Mouse (Mus musculus) Patski (cell line): ENCODE results near the gene Grik4. TPM values are rescaled to one million over a fixed set of nuclear protein-coding genes. Genes with fewer than 3 reads are reported as not detected.
A peak's percentile ranks its signal among the peaks of the same experiment; 100 is the strongest.

Source experiments
- ATAC-seq: fragments of 100-300 bp; one replicate; pipeline ENCODE4 v1.8.0; 2021
- CTCF ChIA-PET: fragments of 350-600 bp; sonication (Branson Sonifier 250); formaldehyde crosslinking; loops from one replicate; lab custom pipeline; 2022; ENCODE audit warnings: inconsistent platforms; lab: Charles Lee
- POLR2A ChIA-PET: fragments of 350-600 bp; sonication (Branson Sonifier 250); formaldehyde crosslinking; loops from one replicate; lab custom pipeline; 2022; ENCODE audit warnings: antibody characterized with exemption, inconsistent platforms; lab: Charles Lee
- DNase-seq: peaks from one replicate; pipeline ENCODE4 v3.0.0-alpha.2; 2011; ENCODE audit warnings: low read depth, low spot score
- H3K27me3 ChIP-seq: fragments of 371-371 bp; one replicate; pipeline ENCODE4 v1.5.1; 2021
- CTCF ChIP-seq: fragments of 100-300 bp; IDR thresholded peaks from one replicate; pipeline ENCODE4 v1.5.1; 2021
- in situ Hi-C: fragments of 300-500 bp; cut with MboI; formaldehyde crosslinking; loops from 3 replicates; pipeline ENCODE4 v1.11.1; 2018; ENCODE audit warnings: low pct_unique_long_range_greater_than_20kb, mixed read lengths
- polyA plus RNA-seq: library from polyadenylated mRNA; unstranded; gene quantifications from one replicate; pipeline ENCODE4 v1.2.3, GENCODE M21; 2021

Gene Grik4
- polyA plus RNA-seq, 1 experiment from 2014 or later = 0.09 TPM

DNA sequence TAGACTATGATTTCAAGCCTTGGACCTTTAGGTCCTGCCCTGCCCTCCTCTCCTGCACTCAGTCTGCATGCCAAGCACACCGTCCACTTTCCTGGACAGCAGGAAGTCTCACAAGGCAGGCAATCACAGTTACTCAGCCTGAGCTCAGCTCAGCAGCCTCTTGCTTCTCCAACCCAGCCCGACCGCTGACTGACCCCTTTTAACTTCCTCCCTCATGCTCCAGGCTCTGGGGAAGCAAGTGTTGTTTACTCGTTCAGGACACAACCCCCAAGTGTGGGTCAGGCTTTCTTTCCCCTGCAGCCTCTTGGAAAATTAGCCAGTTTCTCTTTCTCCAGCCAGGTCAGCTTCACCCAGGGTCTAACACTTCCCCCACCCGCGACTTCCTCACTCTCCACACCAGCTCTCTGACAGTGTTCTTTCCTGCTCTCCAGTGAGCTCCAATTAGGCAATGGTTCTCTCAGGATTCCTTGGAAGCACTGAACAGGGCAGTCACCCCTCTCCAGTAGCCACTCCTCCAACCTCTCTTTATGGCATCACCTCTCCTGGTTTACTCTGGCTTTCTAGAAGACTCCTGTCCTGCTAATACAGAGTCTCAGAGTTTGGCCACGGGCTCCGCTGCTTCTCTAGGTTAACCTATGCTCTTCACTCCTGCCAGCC is 35.5 kb downstream of the Grik4 start:
- H3K27me3 ChIP-seq = no peaks in the 10 kb centered on the region
- in situ Hi-C loops = no loop called here
- ChIA-PET POLR2A (no interaction called here), CTCF (interaction anchor here (0.6 kb wide), 1 partner anchor 8 kb away, joined by 4 read pairs; no protein-coding TSS in a partner anchor)
- no peak for DNase-seq
- no peak for TF ChIP-seq CTCF
- ATAC-seq = peak; percentile 44

DNA sequence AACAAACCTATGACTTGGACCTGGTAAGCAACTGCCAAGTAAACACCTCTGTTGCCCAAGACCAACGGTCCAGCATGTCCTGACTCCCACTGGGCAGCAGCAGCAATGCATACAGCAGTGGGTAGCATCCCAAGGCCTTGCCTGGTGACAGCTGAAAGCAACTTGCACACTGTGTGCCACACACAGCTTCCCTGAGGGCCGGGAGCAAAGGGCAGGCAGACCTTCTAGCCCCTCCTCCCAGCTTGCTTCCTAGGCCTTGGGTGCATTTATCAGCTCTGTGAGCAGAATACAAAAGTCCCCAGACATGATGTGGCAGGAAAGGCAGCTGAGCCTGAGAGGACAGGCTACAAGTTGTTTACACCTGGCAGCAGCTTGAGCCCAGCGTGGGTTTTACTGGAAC is 37.3 kb downstream of the Grik4 start:
- in situ Hi-C loops = no loop called here
- ChIA-PET CTCF (no interaction called here), POLR2A (interaction anchor here (0.6 kb wide), 1 partner anchor 50 kb away, joined by 3 read pairs; no protein-coding TSS in a partner anchor)
- H3K27me3 ChIP-seq = no peaks in the 10 kb centered on the region
- TF ChIP-seq CTCF = no peak
- no peak for DNase-seq
- ATAC-seq = no peak

DNA sequence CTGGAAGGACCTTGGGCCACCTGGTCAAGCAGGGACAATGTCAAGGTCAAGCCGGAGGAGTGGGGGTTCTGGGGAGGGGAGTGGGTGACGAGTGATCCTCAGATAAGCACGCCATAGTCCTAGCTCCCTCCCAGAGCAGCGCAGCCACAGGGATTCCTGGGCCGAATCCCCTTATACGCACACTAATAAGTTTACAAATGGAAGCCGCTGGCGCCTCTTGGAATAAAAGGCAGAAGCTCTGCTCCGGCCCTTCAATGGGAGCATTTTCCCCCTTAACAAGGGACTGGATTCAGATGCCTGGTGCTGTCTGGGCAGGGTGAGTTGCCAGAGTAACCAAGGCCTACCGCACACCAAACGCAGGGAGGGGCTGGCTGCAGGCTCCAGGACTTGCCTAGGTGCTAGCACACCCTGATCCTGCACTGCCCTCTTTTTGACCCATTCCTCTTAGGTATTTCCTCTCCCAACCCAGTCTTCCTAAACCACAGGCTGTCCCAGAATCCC is 46.2 kb downstream of the Grik4 start:
- peaks cover 33% of the 10 kb centered on the region for H3K27me3 ChIP-seq
- in situ Hi-C loops = no loop called here
- ChIA-PET CTCF (no interaction called here), POLR2A (no interaction called here)
- ATAC-seq (no peak), DNase-seq (no peak)
- TF ChIP-seq CTCF = no peak

DNA sequence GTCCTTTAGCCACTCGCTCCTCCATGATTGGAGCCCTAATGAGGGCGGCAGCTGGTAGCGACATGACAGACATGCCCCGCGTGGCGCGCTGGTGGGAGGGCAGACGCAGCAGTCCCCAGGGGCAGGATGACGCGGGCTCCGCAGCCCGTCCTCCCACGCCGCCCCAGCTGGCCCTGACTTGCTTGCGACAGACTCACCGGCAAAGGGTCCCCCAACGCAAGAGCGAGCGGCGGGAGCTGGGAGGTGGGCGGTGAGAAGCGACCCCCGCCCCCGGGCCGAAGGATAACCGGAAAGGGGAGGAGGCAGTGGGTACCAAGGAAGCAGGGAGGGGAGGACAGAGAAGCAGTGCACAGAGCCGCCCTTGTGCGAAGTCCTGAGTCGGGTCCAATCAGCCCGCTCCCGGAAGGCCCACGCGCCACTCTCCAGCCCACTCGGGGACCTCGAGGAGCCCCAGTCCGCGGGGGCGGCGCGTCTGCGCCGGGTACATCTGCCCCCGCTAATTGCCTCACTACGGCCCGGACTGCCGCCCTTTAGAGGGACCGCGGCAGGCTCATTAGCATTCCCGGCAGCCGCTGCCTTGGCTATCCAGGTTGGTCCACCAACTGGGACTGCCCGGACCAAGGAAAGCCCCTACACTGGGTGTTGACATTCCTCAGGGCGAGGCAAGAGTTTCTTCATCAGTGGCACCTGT is 46.8 kb downstream of the Grik4 start:
- POLR2A ChIA-PET = no interaction called here
- in situ Hi-C loops = no loop called here
- H3K27me3 ChIP-seq = peaks cover 33% of the 10 kb centered on the region
- CTCF ChIA-PET = no interaction called here
- ATAC-seq (no peak), DNase-seq (no peak)
- no peak for TF ChIP-seq CTCF

DNA sequence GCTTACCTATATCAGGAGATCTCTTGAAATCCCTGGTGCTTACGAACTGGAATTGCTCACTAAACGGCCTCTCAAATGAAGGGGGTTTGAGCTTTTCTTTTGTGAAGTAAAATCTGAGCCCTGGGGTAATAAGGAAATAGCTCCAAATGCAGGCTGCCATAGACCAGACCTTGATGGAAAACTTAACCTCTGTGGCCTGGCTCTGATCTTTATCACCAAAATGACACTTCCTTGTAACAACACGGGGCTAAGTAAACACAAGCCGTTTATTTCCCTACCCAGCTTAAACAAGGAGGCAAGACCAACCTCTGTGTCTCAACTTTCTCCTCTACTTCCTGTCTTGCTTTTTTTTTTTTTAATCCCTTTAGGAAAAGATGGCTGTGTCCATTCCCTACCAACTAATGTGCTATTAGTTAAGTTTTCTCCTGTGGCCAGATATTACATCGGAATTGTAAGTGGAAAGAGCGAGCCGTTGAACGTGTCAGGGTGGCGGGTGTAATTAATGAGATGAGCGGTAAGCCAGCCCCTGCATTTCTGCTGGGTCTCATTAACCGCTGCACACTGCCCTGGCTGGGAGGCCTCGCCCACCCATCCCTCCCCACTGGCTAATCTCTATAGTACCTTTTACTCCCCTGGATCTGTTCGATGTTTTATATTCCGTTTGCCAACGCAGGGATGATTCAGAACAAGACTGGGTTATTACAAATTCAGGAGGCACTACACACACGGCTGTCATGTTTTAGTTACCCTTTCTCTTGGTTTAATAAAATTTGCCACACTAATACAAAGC is 47.7 kb downstream of the Grik4 start:
- DNase-seq = no peak
- ChIA-PET POLR2A (no interaction called here), CTCF (interaction anchor here (0.7 kb wide), 1 partner anchor 22 kb away, joined by 3 read pairs; no protein-coding TSS in a partner anchor)
- no peak for TF ChIP-seq CTCF
- in situ Hi-C loops = no loop called here
- ATAC-seq = no peak
- peaks cover 33% of the 10 kb centered on the region for H3K27me3 ChIP-seq

DNA sequence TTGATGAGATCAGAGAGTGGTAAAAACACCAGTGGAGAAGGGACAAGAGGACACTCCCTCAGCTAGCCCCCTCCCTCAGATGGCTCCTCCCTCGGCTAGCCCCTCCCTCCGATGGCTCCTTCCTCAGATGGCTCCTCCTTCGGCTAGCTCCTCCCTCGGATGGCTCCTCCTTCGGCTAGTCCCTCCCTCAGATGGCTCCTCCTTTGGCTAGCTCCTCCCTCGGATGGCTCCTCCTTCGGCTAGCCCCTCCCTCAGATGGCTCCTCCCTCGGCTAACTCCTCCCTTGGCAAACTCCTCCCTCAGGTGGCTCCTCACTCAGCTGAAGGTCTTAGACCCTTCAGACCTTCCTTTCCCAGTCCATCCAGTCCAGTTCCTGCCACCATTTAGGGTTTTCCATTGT is 51.5 kb downstream of the Grik4 start:
- CTCF ChIA-PET = no interaction called here
- H3K27me3 ChIP-seq = peaks cover 27% of the 10 kb centered on the region
- DNase-seq (no peak), ATAC-seq (no peak)
- in situ Hi-C loops = no loop called here
- POLR2A ChIA-PET = no interaction called here
- no peak for TF ChIP-seq CTCF

DNA sequence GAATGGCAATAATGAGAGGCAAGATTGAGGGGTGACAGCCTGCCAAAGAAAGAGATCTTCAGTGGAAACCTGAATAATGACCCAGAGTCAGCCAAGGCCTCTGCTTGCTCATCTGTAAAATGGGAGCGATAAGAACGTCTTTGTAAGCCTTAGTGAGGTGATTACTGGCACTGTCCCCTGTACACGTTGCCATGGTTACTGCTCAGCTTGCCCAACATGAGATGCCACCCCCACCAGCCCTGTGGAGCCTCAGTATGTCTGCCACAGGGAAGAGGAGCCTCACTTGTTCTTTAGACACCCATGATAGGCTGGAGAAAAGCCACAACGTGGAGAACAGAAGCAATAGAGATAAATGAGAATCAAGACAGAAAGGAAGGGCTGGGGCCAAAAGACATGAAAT is 56.4 kb downstream of the Grik4 start:
- POLR2A ChIA-PET = no interaction called here
- H3K27me3 ChIP-seq = peaks cover 21% of the 10 kb centered on the region
- DNase-seq = no peak
- CTCF ChIA-PET = no interaction called here
- TF ChIP-seq CTCF = no peak
- no peak for ATAC-seq
- in situ Hi-C loops = no loop called here

DNA sequence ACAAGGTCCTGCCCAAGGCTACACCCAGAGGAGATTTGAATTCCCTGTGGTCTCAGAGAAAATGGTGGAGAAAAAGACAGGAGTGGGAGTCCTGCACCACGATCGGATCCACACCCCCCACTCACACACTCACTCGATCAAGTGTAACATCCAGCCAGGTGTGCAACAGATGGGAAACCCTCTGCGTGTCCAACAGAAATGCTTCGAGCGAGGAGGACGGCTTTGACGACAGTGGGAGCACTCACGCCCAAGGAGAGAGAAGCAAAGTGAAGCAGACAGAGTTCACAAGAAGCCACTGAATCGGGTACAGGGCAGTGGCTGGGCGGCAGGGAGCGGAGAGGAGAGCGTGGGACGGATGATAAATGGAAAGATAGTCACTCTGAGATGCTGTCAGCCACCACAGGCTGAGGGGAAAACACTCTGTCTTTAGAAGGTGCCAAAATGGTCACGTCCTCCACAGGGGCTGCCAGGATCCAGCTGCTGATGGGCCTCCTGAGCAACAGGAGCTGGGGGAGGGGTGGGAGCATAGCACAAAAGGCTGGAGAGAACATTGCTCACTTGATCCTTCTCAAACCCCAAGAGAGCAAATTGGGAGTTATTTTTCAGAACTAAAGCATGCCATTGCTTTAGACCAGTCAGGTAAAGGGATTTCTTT is 58.1 kb downstream of the Grik4 start:
- POLR2A ChIA-PET = no interaction called here
- H3K27me3 ChIP-seq = peaks cover 21% of the 10 kb centered on the region
- CTCF ChIA-PET = no interaction called here
- ATAC-seq (no peak), DNase-seq (no peak)
- no peak for TF ChIP-seq CTCF
- in situ Hi-C loops = no loop called here

DNA sequence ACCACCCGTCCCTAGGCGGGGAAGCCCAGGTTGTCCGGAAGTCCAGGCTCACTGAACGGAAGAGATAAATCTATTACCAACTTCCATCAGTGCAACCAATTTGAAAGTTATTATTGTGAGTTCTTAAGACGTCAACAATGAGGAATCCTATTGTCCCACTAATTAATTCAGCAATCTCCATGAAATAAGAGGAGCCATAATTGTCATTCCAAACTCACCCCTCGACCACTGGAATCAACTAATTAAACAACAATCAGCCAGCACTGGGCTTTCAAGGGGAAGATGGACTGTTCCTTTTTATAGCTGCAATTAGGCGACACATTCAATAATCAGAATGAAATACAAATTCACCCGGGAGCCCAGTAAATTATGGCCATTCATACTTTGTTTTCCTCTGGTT is 58.7 kb downstream of the Grik4 start:
- no peak for ATAC-seq
- in situ Hi-C loops = no loop called here
- no peak for TF ChIP-seq CTCF
- no peak for DNase-seq
- peaks cover 21% of the 10 kb centered on the region for H3K27me3 ChIP-seq
- ChIA-PET CTCF (no interaction called here), POLR2A (no interaction called here)

DNA sequence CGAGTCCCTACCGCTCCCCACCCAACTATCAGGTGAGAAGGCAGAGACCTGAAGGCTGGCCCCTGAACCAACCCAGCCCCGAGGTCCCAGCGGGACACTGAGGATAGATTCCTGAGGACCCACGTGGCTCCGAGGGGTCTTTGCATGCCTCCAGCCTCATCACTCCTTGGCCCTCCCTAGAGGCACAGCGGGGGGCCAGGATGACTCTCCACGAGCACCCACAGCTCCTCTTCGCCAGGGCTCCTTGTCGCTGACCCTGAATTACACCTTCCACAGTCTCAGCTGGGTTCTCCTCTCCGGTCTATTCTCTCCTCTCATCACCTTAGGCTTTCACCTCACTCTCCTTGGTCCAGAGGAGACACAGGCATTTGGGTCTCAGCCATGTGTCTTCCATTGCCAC is 59.2 kb downstream of the Grik4 start:
- in situ Hi-C loops = no loop called here
- peaks cover 21% of the 10 kb centered on the region for H3K27me3 ChIP-seq
- POLR2A ChIA-PET = no interaction called here
- TF ChIP-seq CTCF = no peak
- CTCF ChIA-PET = no interaction called here
- DNase-seq = no peak
- no peak for ATAC-seq
